Mouse (Mus musculus): Measurements from ENCODE around the gene Trim2. TPM values are rescaled to one million over a fixed set of nuclear protein-coding genes. Genes with fewer than 3 reads are reported as not detected.

Trim2 gene
- polyA plus RNA-seq, 1 experiment = 2.4 TPM

- TF ChIP-seq MYOD1 (IDR thresholded peaks at IDR 0.05; ENCODE audit: control insufficient read depth, insufficient read length, low read depth) (no peak), MAX (IDR thresholded peaks at IDR 0.05) (no peak), USF1 (IDR thresholded peaks at IDR 0.05; ENCODE audit: low read depth) (no peak), MYOG (IDR thresholded peaks at IDR 0.05; ENCODE audit: control insufficient read depth, extremely low read depth, insufficient read length) (no peak), FOSL1 (IDR thresholded peaks at IDR 0.05; ENCODE audit: insufficient read depth, low read length, poor library complexity, severe bottlenecking) (no peak), CEBPB (IDR thresholded peaks at IDR 0.05; ENCODE audit: low read depth) (no peak), CTCF (IDR thresholded peaks at IDR 0.05; ENCODE audit: control insufficient read depth, insufficient read depth, insufficient read length) (no peak)
- H3ac ChIP-seq (ENCODE audit: control insufficient read depth, insufficient read length, low read depth) = no peak overlapping the region
- no peak overlapping the region for H3K4me3 ChIP-seq (ENCODE audit: insufficient read depth, poor library complexity, severe bottlenecking)
- H3K27me3 ChIP-seq (ENCODE audit: control insufficient read depth, insufficient read depth, insufficient read length) = no peaks in the 10 kb centered on the region
- no peaks in the 10 kb centered on the region for H3K36me3 ChIP-seq (ENCODE audit: control insufficient read depth, insufficient read depth)
- H3K79me3 ChIP-seq (ENCODE audit: low read depth) = no peaks in the 10 kb centered on the region
- H3K79me2 ChIP-seq (ENCODE audit: control insufficient read depth, insufficient read depth) = no peaks in the 10 kb centered on the region
Measured at GRCm38 (mm10) chr3:84208475-84208874, 98.2 kb downstream of the Trim2 start.

GRCm38 (mm10) chr3:84207366-84207765 is 99.3 kb downstream of the Trim2 start:
- TF ChIP-seq USF1 (IDR thresholded peaks at IDR 0.05; ENCODE audit: low read depth) = no peak
- Histone ChIP-seq H3K36me3 (ENCODE audit: control insufficient read depth, insufficient read depth) (no peaks in the 10 kb centered on the region), H3K4me3 (ENCODE audit: insufficient read depth, poor library complexity, severe bottlenecking) (no peak overlapping the region), H3ac (ENCODE audit: control insufficient read depth, insufficient read length, low read depth) (no peak overlapping the region), H3K79me3 (ENCODE audit: low read depth) (no peaks in the 10 kb centered on the region), H3K27me3 (ENCODE audit: control insufficient read depth, insufficient read depth, insufficient read length) (no peaks in the 10 kb centered on the region), H3K79me2 (ENCODE audit: control insufficient read depth, insufficient read depth) (no peaks in the 10 kb centered on the region)

- Histone ChIP-seq H3K79me2 (ENCODE audit: control insufficient read depth, insufficient read depth) (no peaks in the 10 kb centered on the region), H3K27me3 (ENCODE audit: control insufficient read depth, insufficient read depth, insufficient read length) (no peaks in the 10 kb centered on the region), H3K36me3 (ENCODE audit: control insufficient read depth, insufficient read depth) (no peaks in the 10 kb centered on the region), H3ac (ENCODE audit: control insufficient read depth, insufficient read length, low read depth) (no peak overlapping the region), H3K79me3 (ENCODE audit: low read depth) (no peaks in the 10 kb centered on the region), H3K4me3 (ENCODE audit: insufficient read depth, poor library complexity, severe bottlenecking) (no peak overlapping the region)
- no peak for TF ChIP-seq MYOG (IDR thresholded peaks at IDR 0.05; ENCODE audit: control insufficient read depth, extremely low read depth, insufficient read length)
- TF ChIP-seq USF1 (IDR thresholded peaks at IDR 0.05; ENCODE audit: low read depth) = no peak
- no peak for TF ChIP-seq CTCF (IDR thresholded peaks at IDR 0.05; ENCODE audit: control insufficient read depth, insufficient read depth, insufficient read length)
- no peak for TF ChIP-seq FOSL1 (IDR thresholded peaks at IDR 0.05; ENCODE audit: insufficient read depth, low read length, poor library complexity, severe bottlenecking)
- no peak for TF ChIP-seq MAX (IDR thresholded peaks at IDR 0.05)
- TF ChIP-seq CEBPB (IDR thresholded peaks at IDR 0.05; ENCODE audit: low read depth) = no peak
- no peak for TF ChIP-seq MYOD1 (IDR thresholded peaks at IDR 0.05; ENCODE audit: control insufficient read depth, insufficient read length, low read depth)
Measured at GRCm38 (mm10) chr3:84206106-84206505, 100.6 kb downstream of the Trim2 start.

GRCm38 (mm10) chr3:84205650-84206049 is 101.0 kb downstream of the Trim2 start:
- Histone ChIP-seq H3ac (ENCODE audit: control insufficient read depth, insufficient read length, low read depth) (no peak overlapping the region), H3K36me3 (ENCODE audit: control insufficient read depth, insufficient read depth) (no peaks in the 10 kb centered on the region), H3K27me3 (ENCODE audit: control insufficient read depth, insufficient read depth, insufficient read length) (no peaks in the 10 kb centered on the region), H3K4me3 (ENCODE audit: insufficient read depth, poor library complexity, severe bottlenecking) (no peak overlapping the region), H3K79me3 (ENCODE audit: low read depth) (no peaks in the 10 kb centered on the region), H3K79me2 (ENCODE audit: control insufficient read depth, insufficient read depth) (no peaks in the 10 kb centered on the region)
- TF ChIP-seq MYOG (IDR thresholded peaks at IDR 0.05; ENCODE audit: control insufficient read depth, extremely low read depth, insufficient read length) = no peak

GRCm38 (mm10) chr3:84204640-84205039 is 102.0 kb downstream of the Trim2 start:
- Histone ChIP-seq H3K4me3 (ENCODE audit: insufficient read depth, poor library complexity, severe bottlenecking) (no peak overlapping the region), H3K79me2 (ENCODE audit: control insufficient read depth, insufficient read depth) (no peaks in the 10 kb centered on the region), H3K27me3 (ENCODE audit: control insufficient read depth, insufficient read depth, insufficient read length) (no peaks in the 10 kb centered on the region), H3K36me3 (ENCODE audit: control insufficient read depth, insufficient read depth) (no peaks in the 10 kb centered on the region), H3K79me3 (ENCODE audit: low read depth) (no peaks in the 10 kb centered on the region), H3ac (ENCODE audit: control insufficient read depth, insufficient read length, low read depth) (no peak overlapping the region)
- TF ChIP-seq CEBPB (IDR thresholded peaks at IDR 0.05; ENCODE audit: low read depth) (no peak), MAX (IDR thresholded peaks at IDR 0.05) (no peak), USF1 (IDR thresholded peaks at IDR 0.05; ENCODE audit: low read depth) (no peak), CTCF (IDR thresholded peaks at IDR 0.05; ENCODE audit: control insufficient read depth, insufficient read depth, insufficient read length) (no peak), FOSL1 (IDR thresholded peaks at IDR 0.05; ENCODE audit: insufficient read depth, low read length, poor library complexity, severe bottlenecking) (no peak), MYOG (IDR thresholded peaks at IDR 0.05; ENCODE audit: control insufficient read depth, extremely low read depth, insufficient read length) (no peak), MYOD1 (IDR thresholded peaks at IDR 0.05; ENCODE audit: control insufficient read depth, insufficient read length, low read depth) (no peak)

GRCm38 (mm10) chr3:84200559-84201420 is 105.9 kb downstream of the Trim2 start:
- Histone ChIP-seq H3K27me3 (ENCODE audit: control insufficient read depth, insufficient read depth, insufficient read length) (no peaks in the 10 kb centered on the region), H3ac (ENCODE audit: control insufficient read depth, insufficient read length, low read depth) (no peak overlapping the region), H3K79me3 (ENCODE audit: low read depth) (no peaks in the 10 kb centered on the region), H3K79me2 (ENCODE audit: control insufficient read depth, insufficient read depth) (no peaks in the 10 kb centered on the region), H3K36me3 (ENCODE audit: control insufficient read depth, insufficient read depth) (no peaks in the 10 kb centered on the region), H3K4me3 (ENCODE audit: insufficient read depth, poor library complexity, severe bottlenecking) (no peak overlapping the region)
- TF ChIP-seq MAX (IDR thresholded peaks at IDR 0.05) = no peak
- TF ChIP-seq MYOD1 (IDR thresholded peaks at IDR 0.05; ENCODE audit: control insufficient read depth, insufficient read length, low read depth) = peak; percentile 2

All from C2C12 (cell line).